Mouse (Mus musculus) cerebellum, adult 18-20 months (tissue): ENCODE data around the gene Mrtfb.

Source experiments
- DNase-seq, 2 experiments: peaks; one replicate each; pipeline ENCODE4 v3.0.0; 2021

Mrtfb gene

GRCm38 (mm10) chr16:13354431-13354830 is 98.2 kb downstream of the Mrtfb start:
- DNase-seq = no peak

DNA sequence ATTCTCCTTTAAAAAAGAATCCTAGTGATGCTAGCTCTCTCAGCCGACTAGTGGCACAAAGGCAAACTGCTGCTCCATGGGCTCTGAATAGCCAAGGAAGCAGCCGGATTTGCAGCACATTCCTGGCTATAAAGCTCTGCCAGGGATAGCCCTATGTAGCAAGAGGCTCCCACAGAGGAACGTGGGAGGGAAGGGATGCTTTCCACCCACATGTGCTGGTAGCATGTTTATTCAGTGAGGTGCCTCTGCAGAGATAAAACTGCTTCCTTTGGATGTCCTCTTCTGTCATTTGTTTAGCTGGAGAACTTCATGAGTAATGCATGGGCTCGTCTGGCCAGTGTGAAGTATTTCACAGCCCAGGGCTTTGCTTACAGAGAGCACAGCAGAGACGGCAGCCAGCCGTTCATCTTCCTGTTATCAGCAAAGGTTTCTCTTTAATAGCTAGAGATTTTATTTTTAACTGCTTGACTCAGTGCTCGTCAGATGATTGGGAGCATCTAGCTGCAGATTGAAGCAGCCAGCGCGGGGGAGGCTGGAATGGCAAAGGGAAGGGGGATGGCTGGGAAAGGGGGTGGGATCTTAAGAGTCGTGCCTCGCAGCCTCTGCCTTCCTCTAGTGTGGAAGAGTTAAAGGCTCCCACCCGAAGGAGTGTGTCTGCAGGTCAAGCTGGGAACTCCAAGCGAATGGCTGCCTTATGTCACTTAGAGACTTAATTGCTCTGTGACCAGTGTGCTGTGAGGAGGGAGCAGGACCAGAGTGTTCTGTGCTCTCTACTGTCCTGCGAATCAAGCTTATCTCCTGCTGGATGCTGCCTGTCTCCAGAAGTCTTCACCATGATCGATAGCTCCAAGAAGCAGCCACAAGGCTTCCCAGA is 101.8 kb downstream of the Mrtfb start:
- DNase-seq = peak; percentile 84 to 90

DNA sequence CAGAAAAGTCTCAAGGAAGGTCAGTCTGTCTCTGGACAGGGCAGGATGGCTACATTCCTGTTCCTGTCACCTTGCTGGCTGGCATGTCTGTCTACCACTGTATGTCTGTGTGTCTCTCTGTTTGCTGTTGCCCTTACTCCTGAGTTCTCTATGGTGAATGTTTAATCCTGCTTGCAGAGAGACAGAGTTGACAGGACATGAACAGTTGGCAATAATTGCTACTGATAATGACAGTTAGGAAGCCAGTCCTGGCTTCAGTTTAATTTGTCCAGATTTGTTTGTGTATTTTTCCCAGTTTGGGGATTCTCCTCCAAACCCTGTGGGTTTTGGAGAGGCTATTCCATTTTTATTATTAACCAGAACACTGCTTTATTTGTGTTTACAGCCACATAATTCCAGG is 102.5 kb downstream of the Mrtfb start:
- no peak for DNase-seq

GRCm38 (mm10) chr16:13359405-13359858 is 103.2 kb downstream of the Mrtfb start:
- peak; percentile 39 to 63 for DNase-seq

GRCm38 (mm10) chr16:13360208-13360607 is 103.9 kb downstream of the Mrtfb start:
- DNase-seq = no peak

GRCm38 (mm10) chr16:13360835-13361234 is 104.6 kb downstream of the Mrtfb start:
- DNase-seq = no peak

DNA sequence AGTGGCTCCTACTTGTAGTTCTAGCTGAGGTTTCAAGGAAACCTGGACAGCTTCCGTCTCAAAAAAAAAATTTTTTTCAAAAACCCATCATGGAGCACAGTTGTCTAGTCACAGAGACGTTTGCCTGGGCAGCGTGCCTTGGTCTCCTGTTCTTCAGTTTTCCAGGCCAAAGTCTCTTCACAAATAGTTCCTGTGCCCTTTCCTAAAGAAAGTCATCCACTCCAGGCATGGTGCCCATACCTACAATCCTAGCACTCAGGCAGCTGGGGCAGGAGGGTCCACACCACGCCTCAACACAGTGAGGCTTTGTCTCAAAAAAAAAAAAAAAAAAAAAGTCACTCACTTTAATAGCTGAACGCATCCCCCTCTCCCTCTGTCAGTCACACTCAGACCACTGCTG is 106.9 kb downstream of the Mrtfb start:
- DNase-seq = no peak

- no peak for DNase-seq
These were observed 107.9 kb downstream of the Mrtfb start for GRCm38 (mm10) chr16:13364145-13364544.

DNA sequence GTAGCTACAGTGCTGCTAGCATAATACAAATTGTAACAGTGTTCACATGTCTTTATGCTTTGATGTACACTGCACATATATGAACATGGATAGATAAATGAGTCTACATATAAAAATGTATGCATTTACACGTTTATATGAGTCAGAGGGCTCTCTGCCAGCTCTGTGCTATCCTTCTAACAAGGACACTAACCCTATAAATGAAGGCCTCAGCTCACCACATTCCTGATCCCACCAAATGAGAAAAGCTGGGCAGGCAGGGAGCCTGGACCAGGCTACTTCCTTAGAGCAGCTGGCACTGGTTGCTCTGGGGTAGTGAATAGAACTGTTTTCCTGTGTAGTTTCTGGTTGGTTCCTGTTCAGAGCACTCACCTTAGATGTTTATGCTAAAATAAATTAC is 110.0 kb downstream of the Mrtfb start:
- DNase-seq = no peak

DNA sequence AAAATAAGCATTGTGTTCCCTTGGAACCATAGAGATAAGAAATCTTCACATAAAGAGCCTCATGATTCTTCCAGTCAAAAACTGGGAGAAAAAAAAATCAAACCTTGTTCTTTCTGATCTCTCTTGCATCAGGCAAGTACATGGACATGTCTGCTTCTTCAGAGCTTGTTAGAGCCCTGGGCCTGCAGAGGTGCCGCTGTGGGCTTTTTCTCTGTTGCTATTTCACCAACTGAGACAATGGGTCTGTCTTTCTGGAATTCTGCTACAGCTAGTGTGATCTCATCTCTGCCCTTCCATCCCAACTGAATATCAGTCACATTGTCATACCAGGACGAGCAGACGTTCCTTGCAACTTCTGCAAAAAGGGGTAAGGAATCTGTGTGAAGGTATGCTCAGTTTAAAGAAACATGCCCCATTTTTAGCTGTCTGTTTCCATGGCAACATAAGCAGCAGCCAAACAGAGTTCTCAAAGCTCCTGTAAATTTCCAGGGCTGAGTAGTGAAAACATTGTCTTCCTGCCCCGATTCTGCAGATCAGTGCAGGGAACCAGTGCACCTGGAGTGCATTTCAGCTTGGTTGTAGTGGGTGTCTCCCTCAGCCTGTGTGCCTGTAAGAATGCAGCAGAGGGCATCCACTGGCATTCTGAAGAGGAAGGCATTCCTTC is 110.7 kb downstream of the Mrtfb start:
- no peak for DNase-seq

DNA sequence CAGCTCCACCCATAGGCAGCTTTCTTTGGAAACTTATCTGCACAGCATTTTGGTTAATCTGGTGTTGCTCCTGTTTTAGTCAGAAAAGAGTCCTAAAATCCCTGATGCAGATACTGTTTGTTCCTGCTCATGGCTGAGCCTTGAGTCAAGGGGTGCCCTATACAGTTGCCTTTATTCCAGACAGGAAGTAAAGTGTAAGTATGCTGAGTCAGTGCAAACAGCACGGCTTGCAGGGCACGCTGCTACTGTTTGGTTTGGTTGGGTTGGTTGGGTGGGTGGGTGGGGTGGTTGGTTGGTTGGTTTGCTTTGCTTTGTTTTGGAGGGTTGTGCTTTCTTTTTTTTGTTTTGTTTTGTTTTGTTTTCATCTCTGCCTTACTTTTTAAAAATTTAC is 111.2 kb downstream of the Mrtfb start:
- DNase-seq = no peak

- DNase-seq = no peak
These were observed 112.4 kb downstream of the Mrtfb start for GRCm38 (mm10) chr16:13368645-13369044.

- peak; percentile 90 for DNase-seq
These were observed 115.5 kb downstream of the Mrtfb start for GRCm38 (mm10) chr16:13371740-13372287.

DNA sequence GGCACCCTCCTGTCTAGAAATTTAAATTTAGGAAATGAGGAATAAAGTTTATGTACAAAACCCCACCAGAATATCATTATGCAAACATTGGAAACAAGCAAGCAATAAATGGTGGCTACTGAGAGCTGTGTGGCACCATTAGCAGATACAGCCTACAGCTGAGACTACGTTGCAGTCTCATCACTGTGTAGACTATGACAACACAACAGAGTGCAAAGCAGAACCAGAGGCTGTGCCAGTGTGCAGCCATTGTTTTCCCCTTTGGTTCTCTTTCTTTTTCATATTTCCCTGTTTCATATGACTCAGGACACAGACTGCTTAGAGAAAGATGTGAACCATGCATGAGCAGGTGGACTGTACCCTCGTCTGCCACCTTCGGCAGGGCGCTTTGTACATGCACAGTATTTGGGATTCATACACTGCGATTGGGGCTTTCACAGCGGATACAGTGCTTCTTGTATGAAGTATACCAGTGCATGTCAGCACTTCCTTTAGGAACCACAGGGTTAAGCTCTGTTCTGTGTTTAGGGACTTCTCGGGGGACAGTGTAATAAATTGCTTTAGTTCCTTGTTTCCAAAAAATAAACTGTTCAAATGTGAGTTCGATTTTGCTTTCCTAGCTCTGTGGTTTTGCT is 116.7 kb downstream of the Mrtfb start:
- no peak for DNase-seq

DNA sequence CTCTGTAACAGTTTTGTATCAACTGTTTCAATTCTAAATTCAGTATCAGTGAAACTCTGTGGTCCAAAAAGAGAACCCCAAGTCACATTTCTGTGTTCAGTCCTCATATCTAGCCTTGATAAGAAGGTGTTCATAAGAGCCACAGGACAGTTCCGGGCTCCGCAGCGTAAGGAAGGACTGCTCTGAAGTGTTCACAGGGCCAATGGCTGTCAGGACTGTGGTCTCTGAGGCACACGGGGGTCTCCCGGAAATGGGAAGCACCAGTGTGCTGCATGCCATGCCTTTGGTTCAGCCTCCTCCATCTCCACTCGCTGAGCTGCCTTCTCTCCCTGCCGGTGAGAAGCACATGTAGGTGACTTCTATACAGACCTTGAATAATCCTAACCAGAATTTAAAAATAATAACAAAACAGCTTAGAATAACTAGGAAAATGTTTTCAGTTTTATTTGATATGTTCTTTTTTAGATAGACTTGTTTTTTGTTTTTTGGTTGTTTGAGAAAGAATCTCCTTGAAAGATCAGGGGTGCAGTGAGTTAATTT is 120.7 kb downstream of the Mrtfb start:
- DNase-seq = no peak

DNA sequence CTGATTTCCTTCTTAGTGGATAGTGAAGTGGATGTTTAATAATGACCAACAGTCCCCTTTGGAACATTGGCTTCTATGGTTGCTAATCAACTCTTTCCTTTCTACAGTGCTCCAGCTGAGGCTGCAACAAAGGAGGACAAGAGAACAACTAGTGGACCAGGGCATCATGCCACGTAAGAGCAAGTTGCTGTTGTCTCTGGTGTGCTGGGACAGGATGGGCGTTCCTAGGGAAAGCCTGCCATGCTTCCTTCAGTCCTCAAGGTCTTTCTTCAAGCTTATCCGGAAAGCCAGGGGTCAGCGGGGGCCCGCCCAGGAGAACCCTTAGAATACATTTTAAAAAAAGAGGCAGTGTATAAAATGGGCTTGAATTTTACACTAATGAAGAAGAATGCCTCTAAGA is 121.9 kb downstream of the Mrtfb start:
- DNase-seq = no peak

DNA sequence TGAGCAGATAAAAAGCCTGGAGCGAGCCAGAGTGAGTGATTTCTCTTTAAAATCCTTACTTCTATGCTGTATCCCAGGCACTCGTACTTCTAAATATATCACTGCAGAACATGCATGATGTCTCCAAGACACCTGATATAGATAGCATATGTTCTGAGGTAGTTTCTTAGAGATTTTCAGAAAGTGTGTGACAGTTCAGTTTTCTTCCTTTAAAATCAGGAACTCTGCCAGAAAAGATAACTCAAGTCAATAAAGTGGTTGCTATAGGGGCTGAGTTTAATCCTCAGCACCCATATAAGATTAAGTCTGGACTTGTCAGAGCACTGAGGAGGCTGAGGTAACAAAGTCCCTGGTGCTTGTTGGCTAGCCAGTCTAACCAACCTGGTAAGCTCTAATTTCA is 123.6 kb downstream of the Mrtfb start:
- DNase-seq = no peak

- no peak for DNase-seq
These were observed 125.5 kb downstream of the Mrtfb start for GRCm38 (mm10) chr16:13381771-13382170.

DNA sequence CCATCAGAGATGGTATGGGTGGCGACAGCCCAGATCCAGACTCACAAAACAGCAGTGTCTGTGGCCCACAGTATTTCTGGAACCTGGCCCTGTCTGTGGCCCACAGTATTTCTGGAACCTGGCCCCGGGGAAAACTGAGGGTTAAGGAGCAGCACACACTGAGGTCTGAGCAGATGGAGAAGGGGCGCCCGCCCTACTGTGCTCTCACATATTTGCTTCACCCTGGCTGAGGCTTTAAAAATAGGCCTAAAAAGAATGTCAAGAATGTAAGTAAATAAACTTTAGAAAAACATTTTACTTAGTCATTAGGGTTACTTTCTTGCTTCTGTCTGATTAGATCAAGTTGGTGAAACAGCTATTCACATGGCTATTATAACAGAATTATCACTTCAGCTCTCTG is 131.0 kb downstream of the Mrtfb start:
- DNase-seq = no peak

DNA sequence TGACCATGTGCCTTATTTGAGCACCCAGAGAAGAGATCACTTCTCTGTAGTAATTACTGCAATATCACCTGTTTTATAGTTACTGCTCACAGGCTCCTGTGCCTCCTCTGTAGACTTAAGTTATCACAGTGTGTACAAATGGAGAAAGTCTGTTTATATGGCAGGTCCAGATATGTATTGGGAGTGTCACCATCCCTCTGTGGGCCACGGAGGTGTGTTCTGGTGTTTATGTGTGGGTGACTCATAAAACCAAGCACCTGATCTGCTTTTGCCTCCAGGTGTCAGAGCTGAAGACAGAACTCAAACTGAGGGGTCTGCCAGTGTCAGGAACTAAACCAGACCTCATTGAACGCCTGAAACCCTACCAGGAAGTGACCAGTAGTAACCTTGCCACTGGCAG is 144.1 kb downstream of the Mrtfb start:
- DNase-seq = no peak

DNA sequence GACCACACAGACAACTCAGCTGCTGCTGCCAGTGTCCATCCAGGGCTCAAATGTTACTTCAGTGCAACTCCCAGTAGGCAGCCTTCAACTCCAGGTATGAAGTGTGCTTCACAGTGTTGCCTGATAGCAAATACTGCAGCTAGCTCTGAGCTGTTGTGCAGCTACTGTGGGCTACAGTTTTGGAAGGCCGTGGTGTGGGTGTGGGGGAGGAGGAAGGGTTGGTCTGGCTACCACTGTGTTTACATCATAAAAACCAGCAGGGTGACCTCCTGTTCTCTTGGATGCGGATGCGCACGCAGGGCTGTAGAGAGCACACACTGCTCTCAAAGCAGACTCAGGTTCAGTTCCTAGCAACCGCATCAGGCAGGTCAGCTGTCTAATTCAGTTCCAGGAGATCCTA is 145.3 kb downstream of the Mrtfb start:
- DNase-seq = peak; percentile 78 to 83

- DNase-seq = no peak
These were observed 148.4 kb downstream of the Mrtfb start for GRCm38 (mm10) chr16:13404656-13405055.

- DNase-seq = no peak
These were observed 149.1 kb downstream of the Mrtfb start for GRCm38 (mm10) chr16:13405403-13405802.
